7 mouse cellular contexts compared by ENCODE assay signal in genomic region chr11:32450216-32450615, GRCm38 (mm10). TPM values are rescaled to one million over a fixed set of nuclear protein-coding genes. Genes with fewer than 3 reads are reported as not detected.
DNase-seq lines count a peak whose midpoint lies in the region; ATAC-seq lines count a peak whose summit lies in the region.

No protein-coding gene starts in this region.

- no peaks in the 10 kb centered on the region for H3K27me3 ChIP-seq in embryonic facial prominence, embryonic 11.5 days (ENCODE audit: control insufficient read depth, insufficient read depth, low read length)

- H3K4me1 ChIP-seq in embryonic facial prominence, embryonic 11.5 days (ENCODE audit: control insufficient read depth, insufficient read depth, low read length): 0 out of 2 replicates have a peak, but pooled peaks cover 2% of the 10 kb centered on the region

- H3K9ac ChIP-seq in embryonic facial prominence, embryonic 11.5 days (replicated peaks; ENCODE audit: low read length): no peak overlapping the region

- H3K27ac ChIP-seq in embryonic facial prominence, embryonic 11.5 days (replicated peaks; ENCODE audit: low read depth, low read length): no peak overlapping the region

- DNase-seq in 3134 (ENCODE audit: extremely low read depth, insufficient read length, low spot score): peak; percentile 47
- DNase-seq in 3T3-L1 (ENCODE audit: low read depth, low spot score): peak; percentile 74
- DNase-seq in adrenal gland, postnatal 14 days: peak; percentile 63
- DNase-seq in embryonic facial prominence, embryonic 11.5 days (ENCODE audit: low spot score): peak; percentile 74
- DNase-seq in kidney, postnatal 36 days: peak; percentile 50 to 63
- peak; percentile 75 for DNase-seq in lung, postnatal 25 days (ENCODE audit: low spot score)
- DNase-seq in spleen, adult 18-20 months: peak; percentile 13 to 22

- no peak overlapping the region for H3K4me3 ChIP-seq in embryonic facial prominence, embryonic 11.5 days (ENCODE audit: low read depth, low read length)

- no peaks in the 10 kb centered on the region for H3K36me3 ChIP-seq in embryonic facial prominence, embryonic 11.5 days (replicated peaks; ENCODE audit: control insufficient read depth, insufficient read depth, low read depth, low read length)

- H3K4me2 ChIP-seq in embryonic facial prominence, embryonic 11.5 days (ENCODE audit: low read depth, low read length): no peak overlapping the region

- ATAC-seq in embryonic facial prominence, embryonic 11.5 days (replicated peaks; ENCODE audit: insufficient number of reproducible peaks, low FRiP score, low TSS enrichment, low read depth): no peak

- WGBS in embryonic facial prominence, embryonic 11.5 days: 0% methylated on average over 1 of the region's 1 CpGs

- no peaks in the 10 kb centered on the region for H3K9me3 ChIP-seq in embryonic facial prominence, embryonic 11.5 days (replicated peaks; ENCODE audit: control insufficient read depth, low read length)

RNA-seq across cellular contexts. Expression of gene Ubtd2, which starts 5.0 kb away (rescaled TPM):
- 17.3 and 17.4 TPM in 2 replicates for total RNA-seq in adrenal gland, postnatal 14 days (2021)
- polyA plus RNA-seq in embryonic facial prominence, embryonic 11.5 days (2014; fragmentation: Nextera tagmentation; extraction: Ambion mirVana): 99.8 and 104 TPM in 2 replicates

Comparison
In these comparisons a context has a peak if more than half of its experiments do, and no peak if none do; other contexts are left out.
1. DNase-seq: peak in every context shown above with its lines; median percentile 75 in lung, postnatal 25 days; 74 in 3T3-L1; 74 in embryonic facial prominence, embryonic 11.5 days; 63 in adrenal gland, postnatal 14 days; 56 in kidney, postnatal 36 days; 47 in 3134; 18 in spleen, adult 18-20 months.